Mouse (Mus musculus) cortical plate, adult 2 months (tissue): Measurements from ENCODE around the gene Zbtb20. TPM values are rescaled to one million over a fixed set of nuclear protein-coding genes. Genes with fewer than 3 reads are reported as not detected.

Experiments used
- H3K27ac ChIP-seq: fragments of 200-500 bp; 2 replicates; pipeline ENCODE4 v1.5.1; 2012; ENCODE audit warnings: low read length, control low read depth, inconsistent platforms; ENCODE audit not compliant: insufficient read depth
- H3K4me1 ChIP-seq: fragments of 200-500 bp; 2 replicates; pipeline ENCODE4 v1.6.1; 2011; ENCODE audit warnings: low read length; ENCODE audit not compliant: control insufficient read depth, insufficient read depth
- H3K4me3 ChIP-seq: fragments of 200-500 bp; 2 replicates; pipeline ENCODE4 v1.5.1; 2011; ENCODE audit warnings: mild to moderate bottlenecking, low read length, control low read depth; ENCODE audit not compliant: insufficient read depth
- CTCF ChIP-seq: fragments of 200-500 bp; IDR thresholded peaks from 2 replicates; pipeline ENCODE4 v1.5.1; 2011; ENCODE audit warnings: mild to moderate bottlenecking, control low read depth, low read length; ENCODE audit not compliant: insufficient read depth; ENCODE audit errors: extremely low read depth
- POLR2A ChIP-seq: fragments of 200-500 bp; IDR thresholded peaks from 2 replicates; pipeline ENCODE4 v1.6.1; 2011; ENCODE audit warnings: mild to moderate bottlenecking, low read length, control low read depth; ENCODE audit not compliant: insufficient read depth; ENCODE audit errors: extremely low read depth
- polyA plus RNA-seq: library from polyadenylated mRNA; depleted of rRNA; stranded (reverse); fragments of >200 nt; gene quantifications from 2 replicates; pipeline ENCODE4 v1.2.3, GENCODE M21; 2012

The Zbtb20 gene
- polyA plus RNA-seq, 1 experiment, result 13.1 TPM

DNA sequence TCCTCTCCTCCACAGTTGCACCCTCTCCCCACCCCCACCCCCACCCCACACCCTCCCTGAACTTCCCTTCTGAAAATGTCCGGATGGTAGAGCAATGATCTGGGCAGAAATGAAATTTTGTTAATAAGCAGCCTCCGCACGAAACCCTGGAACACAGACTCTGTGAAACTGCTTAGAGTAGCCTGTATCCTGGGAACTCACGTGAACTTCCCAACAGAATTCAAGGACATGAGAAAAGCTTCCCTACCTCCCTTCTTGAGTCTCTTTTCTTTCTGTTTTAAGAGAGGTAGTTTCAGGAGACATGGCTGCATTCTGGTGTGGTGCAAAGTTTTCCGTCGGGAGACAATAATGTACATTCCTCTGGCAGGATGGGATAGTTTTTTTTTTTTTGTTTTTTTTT, 487.6 kb downstream of the Zbtb20 start:
- Histone ChIP-seq H3K4me3 (no peak overlapping the region), H3K27ac (no peak overlapping the region), H3K4me1 (no peaks in the 10 kb centered on the region; the same call in none of the 2 replicates)
- TF ChIP-seq CTCF (no peak), POLR2A (no peak)

GRCm38 (mm10) chr16:43363751-43364515, 488.3 kb downstream of the Zbtb20 start:
- no peaks in the 10 kb centered on the region; the same call in none of the 2 replicates for H3K4me1 ChIP-seq
- peak overlapping the region; percentile 8; the same call in 1 of the 2 replicates for H3K4me3 ChIP-seq
- TF ChIP-seq CTCF (no peak), POLR2A (no peak)
- peak overlapping the region; percentile 85; the same call in 1 of the 2 replicates for H3K27ac ChIP-seq

DNA sequence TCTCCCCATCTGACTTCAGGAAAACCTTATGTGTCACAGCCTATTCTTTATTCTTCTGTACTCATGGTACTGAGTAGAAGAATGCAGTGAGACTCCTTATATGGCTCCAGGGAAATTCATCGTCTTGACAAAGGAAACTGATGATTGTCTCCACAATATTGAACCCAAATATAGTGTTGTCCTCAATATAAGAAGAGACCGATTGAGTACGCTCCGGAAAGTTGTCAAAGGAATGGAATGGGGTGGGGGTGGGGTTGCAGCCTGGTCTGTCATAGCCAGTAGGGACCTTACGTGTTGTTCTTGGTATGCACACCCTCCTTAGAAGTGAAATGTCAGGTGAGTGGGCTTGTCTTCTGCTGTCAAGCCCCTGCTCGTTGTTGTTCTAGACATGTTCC, 488.8 kb downstream of the Zbtb20 start:
- no peak overlapping the region for H3K27ac ChIP-seq
- peak overlapping the region; percentile 8 for H3K4me3 ChIP-seq
- no peaks in the 10 kb centered on the region; the same call in none of the 2 replicates for H3K4me1 ChIP-seq
- no peak for TF ChIP-seq CTCF
- no peak for TF ChIP-seq POLR2A

DNA sequence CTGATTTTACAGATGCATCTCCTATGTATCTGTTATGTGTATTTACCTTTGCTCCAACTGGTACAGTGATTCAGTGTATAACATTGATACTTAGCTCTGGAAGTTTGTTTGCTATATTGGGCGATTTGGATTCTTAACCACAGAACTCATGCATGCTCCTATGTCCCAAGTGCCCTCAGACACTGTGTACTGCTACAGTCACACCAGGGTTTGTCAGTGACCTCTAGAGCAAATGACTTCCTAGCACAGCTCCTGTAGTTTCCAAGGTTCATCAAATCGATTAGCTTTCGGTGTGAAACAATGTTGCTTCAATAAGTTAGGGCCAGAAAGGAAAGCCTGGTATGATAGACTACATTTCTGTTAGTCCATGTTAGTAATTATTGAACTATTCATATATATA, 489.6 kb downstream of the Zbtb20 start:
- Histone ChIP-seq H3K27ac (no peak overlapping the region), H3K4me3 (no peak overlapping the region), H3K4me1 (no peaks in the 10 kb centered on the region; the same call in none of the 2 replicates)
- no peak for TF ChIP-seq CTCF
- TF ChIP-seq POLR2A, result no peak

DNA sequence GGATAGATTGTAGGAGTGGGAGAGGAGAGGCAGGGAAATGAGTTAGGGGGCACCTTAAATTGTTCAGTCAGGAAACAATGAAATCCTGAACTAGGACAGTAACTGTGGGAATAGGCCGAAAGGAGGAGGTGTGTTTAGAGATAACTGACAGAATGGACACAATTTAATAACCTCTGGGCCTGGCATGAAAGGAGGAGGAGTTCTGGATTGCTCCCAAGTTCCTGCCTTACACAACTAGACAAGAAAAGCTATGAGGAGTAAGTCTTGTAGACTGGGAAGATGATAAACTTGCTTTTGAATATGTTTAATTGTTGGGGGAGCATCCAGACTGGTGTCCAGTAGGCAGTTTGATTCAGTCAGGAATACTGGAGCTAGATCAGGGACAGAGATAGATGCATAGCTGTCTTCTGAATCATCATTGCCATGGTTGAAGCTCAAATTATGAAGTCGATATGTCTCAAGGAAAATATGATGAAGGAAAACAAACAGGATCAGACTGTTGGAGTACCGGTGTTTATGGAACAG, 494.9 kb downstream of the Zbtb20 start:
- H3K4me1 ChIP-seq, result no peaks in the 10 kb centered on the region; the same call in 1 of the 2 replicates
- no peak overlapping the region for H3K27ac ChIP-seq
- no peak overlapping the region for H3K4me3 ChIP-seq
- TF ChIP-seq CTCF (no peak), POLR2A (no peak)

GRCm38 (mm10) chr16:43376782-43377181, 501.1 kb downstream of the Zbtb20 start:
- no peak overlapping the region for H3K4me3 ChIP-seq
- TF ChIP-seq CTCF (no peak), POLR2A (no peak)
- no peaks in the 10 kb centered on the region for H3K4me1 ChIP-seq
- H3K27ac ChIP-seq, result no peak overlapping the region

GRCm38 (mm10) chr16:43379351-43380325, 504.0 kb downstream of the Zbtb20 start:
- TF ChIP-seq POLR2A (no peak), CTCF (no peak)
- Histone ChIP-seq H3K27ac (no peak overlapping the region), H3K4me3 (no peak overlapping the region), H3K4me1 (no peaks in the 10 kb centered on the region)

- no peak overlapping the region for H3K4me3 ChIP-seq
- no peaks in the 10 kb centered on the region for H3K4me1 ChIP-seq
- TF ChIP-seq POLR2A (no peak), CTCF (no peak)
- no peak overlapping the region for H3K27ac ChIP-seq
Observed at GRCm38 (mm10) chr16:43381183-43381582, 505.5 kb downstream of the Zbtb20 start.

DNA sequence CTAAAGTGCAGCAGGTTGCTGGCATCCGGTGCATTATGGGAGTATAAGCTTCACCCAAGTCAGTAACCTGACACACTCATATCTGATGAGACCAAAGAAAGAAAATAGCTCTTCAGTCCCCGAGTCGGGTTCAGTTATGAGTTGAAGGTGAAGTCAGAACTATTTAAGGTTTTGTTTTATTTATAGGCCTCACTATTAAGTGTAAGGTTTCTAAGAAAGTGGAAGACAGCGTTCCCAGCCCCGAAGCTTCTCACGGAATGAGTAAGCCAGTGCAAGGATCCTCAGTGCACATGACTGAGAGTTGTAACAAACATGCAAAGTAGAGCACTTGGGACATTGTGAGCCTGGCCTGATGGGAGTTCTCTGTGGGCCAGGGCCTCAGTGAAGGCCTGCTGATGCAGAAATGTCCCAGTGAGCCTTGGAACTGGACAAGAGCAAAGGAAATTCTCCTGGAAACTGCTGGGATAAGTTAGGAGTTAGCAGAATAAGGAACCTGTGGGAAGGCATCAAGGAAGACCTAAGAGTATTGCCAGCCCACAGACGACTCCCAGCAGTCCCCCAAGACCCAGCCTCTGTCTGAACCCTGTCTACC, 507.6 kb downstream of the Zbtb20 start:
- Histone ChIP-seq H3K4me3 (no peak overlapping the region), H3K4me1 (no peaks in the 10 kb centered on the region), H3K27ac (no peak overlapping the region)
- TF ChIP-seq CTCF, result no peak
- TF ChIP-seq POLR2A, result no peak
